Mouse (Mus musculus): ENCODE data around the gene Drd3.

GRCm38 (mm10) chr16:43730281-43730680 is 23.5 kb upstream of the Drd3 start:
- TF ChIP-seq CTCF (IDR thresholded peaks at IDR 0.05; ENCODE audit: insufficient read depth, low read length): no peak
- no peak for TF ChIP-seq POLR2A (IDR thresholded peaks at IDR 0.05; ENCODE audit: borderline replicate concordance, extremely low read depth, low read depth, low read length)

Data from lung, adult 2 months (tissue).